Mouse (Mus musculus): Measurements from ENCODE around the gene Slc45a1. TPM values are rescaled to one million over a fixed set of nuclear protein-coding genes. Genes with fewer than 3 reads are reported as not detected.

Gene Slc45a1
- polyA plus RNA-seq, 1 experiment from 2014 or later: 0.73 TPM

DNA sequence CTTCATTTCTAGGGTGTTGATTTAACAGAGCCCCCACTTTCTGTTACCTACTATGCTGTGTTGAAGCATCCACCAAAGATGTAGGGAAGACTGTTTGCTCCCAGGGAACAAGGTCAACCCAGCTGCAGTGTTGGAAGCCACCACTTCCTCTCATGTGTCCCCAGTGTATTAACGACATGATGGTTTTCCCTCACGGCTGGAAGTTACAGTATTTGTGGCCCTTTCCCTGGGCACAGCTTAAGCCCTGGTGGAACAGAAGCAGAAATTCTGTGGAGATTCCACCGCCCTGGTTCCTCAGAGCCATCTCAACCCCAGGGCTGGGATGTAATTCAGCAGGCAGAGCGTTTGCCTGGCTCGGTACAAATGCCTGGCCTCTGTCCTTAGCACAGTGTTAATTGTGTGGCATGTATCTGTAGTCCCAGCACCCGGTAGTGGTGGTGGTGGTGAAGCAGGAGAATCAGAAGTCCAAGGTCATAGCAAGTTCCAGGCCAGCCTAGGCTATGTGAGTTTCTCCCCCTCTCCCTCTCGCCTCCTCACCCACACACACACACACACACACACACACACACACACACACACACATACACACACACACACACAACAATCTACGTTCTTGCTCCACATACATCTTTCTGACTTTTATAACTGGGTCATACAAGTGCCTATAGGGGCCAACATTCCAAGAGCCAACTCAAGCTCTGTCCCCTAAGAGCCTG is 34.0 kb upstream of the Slc45a1 start:
- ATAC-seq (ENCODE audit: insufficient number of reproducible peaks, low FRiP score, low TSS enrichment, low read depth) (no peak), DNase-seq (ENCODE audit: low spot score) (no peak)
- Histone ChIP-seq H3K36me3 (ENCODE audit: control insufficient read depth, insufficient read depth, low read length) (no peaks in the 10 kb centered on the region), H3K9me3 (ENCODE audit: control insufficient read depth, low read length) (no peaks in the 10 kb centered on the region; the same call in 1 of the 2 replicates), H3K4me2 (ENCODE audit: low read depth, severe bottlenecking) (no peak overlapping the region; the same call in 1 of the 2 replicates), H3K27me3 (ENCODE audit: control insufficient read depth, insufficient read depth, low read length) (no peaks in the 10 kb centered on the region), H3K9ac (ENCODE audit: low read length) (no peak overlapping the region), H3K4me1 (ENCODE audit: control insufficient read depth, insufficient read depth, low read length) (peaks cover 13% of the 10 kb centered on the region), H3K4me3 (ENCODE audit: low read depth, low read length) (no peak overlapping the region), H3K27ac (replicated peaks; ENCODE audit: low read depth, low read length) (peak overlapping the region; percentile 48; the same call in 1 of the 2 replicates)
- 59% methylated on average over 8 of the region's 8 CpGs for WGBS

DNA sequence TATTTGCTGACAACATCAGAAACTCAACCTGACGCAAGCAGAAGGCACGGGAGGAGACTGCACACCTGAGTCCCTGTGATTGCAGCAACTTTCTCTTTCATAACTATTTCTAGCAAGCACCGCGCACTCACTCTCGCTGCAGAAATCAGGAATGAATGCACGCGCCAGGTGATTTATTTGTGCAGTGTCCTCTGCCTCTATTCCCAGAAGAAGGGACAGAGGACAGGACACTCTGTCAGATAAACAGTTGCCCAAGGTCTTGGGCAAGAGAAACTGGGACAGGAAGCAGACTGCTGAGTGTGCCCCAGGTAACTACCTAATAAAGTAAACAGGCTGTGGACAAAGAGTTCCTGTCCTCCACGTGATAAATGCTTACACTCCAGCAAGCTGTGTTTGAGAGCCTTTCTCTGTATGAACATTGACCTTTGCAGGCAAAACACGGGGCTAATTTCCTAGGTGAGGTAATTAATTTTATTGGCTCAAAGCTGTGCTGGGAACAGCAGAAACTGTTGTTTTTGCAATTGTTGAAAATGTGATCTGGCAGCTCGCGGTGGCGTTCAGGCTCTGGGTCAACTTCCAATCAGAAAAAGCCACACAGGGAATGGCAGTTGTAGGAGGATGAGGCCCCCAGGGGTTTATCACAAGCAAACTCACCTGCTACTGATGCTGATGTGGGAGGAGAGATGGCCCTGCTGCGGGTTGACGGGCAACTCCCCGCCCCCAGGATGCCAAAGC is 33.2 kb upstream of the Slc45a1 start:
- WGBS: 40% methylated on average over 15 of the region's 15 CpGs
- no peaks in the 10 kb centered on the region for H3K36me3 ChIP-seq (ENCODE audit: control insufficient read depth, insufficient read depth, low read length)
- H3K9me3 ChIP-seq (ENCODE audit: control insufficient read depth, low read length): no peaks in the 10 kb centered on the region; the same call in 1 of the 2 replicates
- ATAC-seq (ENCODE audit: insufficient number of reproducible peaks, low FRiP score, low TSS enrichment, low read depth) (no peak), DNase-seq (ENCODE audit: low spot score) (peak; percentile 50)
- peaks cover 13% of the 10 kb centered on the region for H3K4me1 ChIP-seq (ENCODE audit: control insufficient read depth, insufficient read depth, low read length)
- H3K4me3 ChIP-seq (ENCODE audit: low read depth, low read length): no peak overlapping the region
- no peaks in the 10 kb centered on the region for H3K27me3 ChIP-seq (ENCODE audit: control insufficient read depth, insufficient read depth, low read length)
- peak overlapping the region; percentile 14; the same call in 1 of the 2 replicates for H3K4me2 ChIP-seq (ENCODE audit: low read depth, severe bottlenecking)
- no peak overlapping the region for H3K9ac ChIP-seq (ENCODE audit: low read length)
- peak overlapping the region; percentile 48; the same call in 1 of the 2 replicates for H3K27ac ChIP-seq (replicated peaks; ENCODE audit: low read depth, low read length)

DNA sequence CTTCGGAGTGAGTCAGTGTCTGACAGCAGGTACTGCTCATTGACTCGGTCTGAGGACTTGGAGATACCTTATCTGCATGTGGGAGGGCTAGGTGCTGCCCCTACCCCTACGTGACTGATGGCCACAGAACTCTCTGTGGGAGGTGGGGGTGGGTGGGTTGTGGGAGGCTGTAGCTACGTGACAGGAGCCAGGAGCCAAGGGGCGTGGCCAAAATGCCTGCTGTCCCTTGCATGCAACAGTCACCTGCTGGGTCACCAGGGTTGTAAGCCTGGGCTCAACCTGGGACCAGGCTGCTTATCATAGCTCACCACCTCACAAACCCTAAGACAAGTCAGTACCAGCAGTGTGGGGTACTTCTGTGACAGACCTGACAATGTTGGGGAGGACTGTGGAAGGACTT is 28.4 kb upstream of the Slc45a1 start:
- no peak overlapping the region for H3K27ac ChIP-seq (replicated peaks; ENCODE audit: low read depth, low read length)
- no peak overlapping the region for H3K9ac ChIP-seq (ENCODE audit: low read length)
- no peak overlapping the region for H3K4me2 ChIP-seq (ENCODE audit: low read depth, severe bottlenecking)
- no peaks in the 10 kb centered on the region; the same call in 1 of the 2 replicates for H3K9me3 ChIP-seq (ENCODE audit: control insufficient read depth, low read length)
- H3K4me1 ChIP-seq (ENCODE audit: control insufficient read depth, insufficient read depth, low read length): peaks cover 14% of the 10 kb centered on the region
- DNase-seq (ENCODE audit: low spot score) (no peak), ATAC-seq (ENCODE audit: insufficient number of reproducible peaks, low FRiP score, low TSS enrichment, low read depth) (no peak)
- no peaks in the 10 kb centered on the region for H3K36me3 ChIP-seq (ENCODE audit: control insufficient read depth, insufficient read depth, low read length)
- no peak overlapping the region for H3K4me3 ChIP-seq (ENCODE audit: low read depth, low read length)
- no peaks in the 10 kb centered on the region for H3K27me3 ChIP-seq (ENCODE audit: control insufficient read depth, insufficient read depth, low read length)
- WGBS: 70% methylated on average over 5 of the region's 5 CpGs

- no peak for DNase-seq (ENCODE audit: low spot score)
- no peaks in the 10 kb centered on the region for H3K36me3 ChIP-seq (ENCODE audit: control insufficient read depth, insufficient read depth, low read length)
- H3K27me3 ChIP-seq (ENCODE audit: control insufficient read depth, insufficient read depth, low read length): no peaks in the 10 kb centered on the region
- H3K9me3 ChIP-seq (ENCODE audit: control insufficient read depth, low read length): no peaks in the 10 kb centered on the region; the same call in 1 of the 2 replicates
- no peak overlapping the region for H3K4me3 ChIP-seq (ENCODE audit: low read depth, low read length)
- no peak for ATAC-seq (ENCODE audit: insufficient number of reproducible peaks, low FRiP score, low TSS enrichment, low read depth)
- peaks cover 7% of the 10 kb centered on the region for H3K4me1 ChIP-seq (ENCODE audit: control insufficient read depth, insufficient read depth, low read length)
- H3K27ac ChIP-seq (replicated peaks; ENCODE audit: low read depth, low read length): no peak overlapping the region
- no peak overlapping the region for H3K9ac ChIP-seq (ENCODE audit: low read length)
- 96% methylated on average over 20 of the region's 20 CpGs for WGBS
- no peak overlapping the region for H3K4me2 ChIP-seq (ENCODE audit: low read depth, severe bottlenecking)
Observed at GRCm38 (mm10) chr4:150678789-150679188, 26.8 kb upstream of the Slc45a1 start.

DNA sequence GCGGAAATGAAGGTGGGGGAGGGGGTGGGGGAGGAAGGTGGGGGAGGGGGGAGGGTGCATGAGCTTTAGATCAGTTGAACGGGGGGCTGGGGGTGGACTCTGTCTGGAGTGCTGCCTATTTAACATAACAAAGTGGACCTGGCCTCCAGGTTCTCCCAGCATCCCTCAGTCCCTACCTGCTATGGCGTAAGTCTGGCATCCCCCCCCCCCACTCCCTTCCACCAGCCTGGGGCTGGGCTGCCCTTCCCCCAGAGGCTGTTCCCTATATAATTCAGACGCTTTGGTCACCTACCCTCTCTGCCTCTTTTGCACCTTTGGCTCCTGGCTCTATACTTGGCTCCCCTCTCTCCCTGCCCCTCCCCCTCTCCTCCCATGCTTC is 25.9 kb upstream of the Slc45a1 start:
- H3K9ac ChIP-seq (ENCODE audit: low read length): no peak overlapping the region
- peaks cover 7% of the 10 kb centered on the region for H3K4me1 ChIP-seq (ENCODE audit: control insufficient read depth, insufficient read depth, low read length)
- DNase-seq (ENCODE audit: low spot score) (no peak), ATAC-seq (ENCODE audit: insufficient number of reproducible peaks, low FRiP score, low TSS enrichment, low read depth) (no peak)
- no peak overlapping the region for H3K4me3 ChIP-seq (ENCODE audit: low read depth, low read length)
- no peaks in the 10 kb centered on the region; the same call in 1 of the 2 replicates for H3K9me3 ChIP-seq (ENCODE audit: control insufficient read depth, low read length)
- H3K4me2 ChIP-seq (ENCODE audit: low read depth, severe bottlenecking): no peak overlapping the region
- no peak overlapping the region; the same call in 1 of the 2 replicates for H3K27ac ChIP-seq (replicated peaks; ENCODE audit: low read depth, low read length)
- 18% methylated on average over 4 of the region's 4 CpGs for WGBS
- no peaks in the 10 kb centered on the region for H3K36me3 ChIP-seq (ENCODE audit: control insufficient read depth, insufficient read depth, low read length)
- H3K27me3 ChIP-seq (ENCODE audit: control insufficient read depth, insufficient read depth, low read length): no peaks in the 10 kb centered on the region

DNA sequence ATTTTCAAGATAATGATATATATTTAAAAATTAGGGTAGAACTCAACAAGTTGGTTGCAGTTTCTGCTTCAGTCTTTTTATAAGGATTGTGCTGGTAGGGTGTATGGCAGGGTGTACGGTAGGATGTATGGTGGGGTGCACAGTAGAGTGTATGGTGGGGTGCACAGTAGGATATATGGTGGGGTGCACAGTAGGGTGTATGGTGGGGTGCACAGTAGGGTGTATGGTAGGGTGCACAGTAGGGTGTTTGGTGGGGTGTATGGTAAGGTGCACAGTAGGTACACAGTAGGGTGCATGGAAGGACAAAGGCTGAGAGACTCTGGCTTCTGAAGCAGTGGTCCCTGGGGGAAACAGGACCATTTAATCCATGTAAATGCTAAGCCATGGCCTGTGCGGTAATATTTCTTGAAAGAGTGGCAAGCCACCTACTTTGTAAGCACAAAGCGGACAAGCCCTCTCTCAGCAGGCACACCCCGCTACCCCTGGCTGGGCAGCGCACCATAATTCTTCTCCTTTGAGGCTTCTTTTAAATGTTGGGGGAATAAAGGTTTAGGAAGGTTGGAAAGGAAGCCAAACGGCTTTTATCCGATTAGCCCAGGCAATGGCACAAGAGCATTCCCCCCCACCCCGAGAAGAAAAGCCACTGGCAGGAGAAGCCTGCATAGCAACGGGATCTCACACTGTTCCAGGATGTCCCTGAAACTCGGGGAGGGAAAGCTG is 25.3 kb upstream of the Slc45a1 start:
- Histone ChIP-seq H3K27me3 (ENCODE audit: control insufficient read depth, insufficient read depth, low read length) (no peaks in the 10 kb centered on the region), H3K4me3 (ENCODE audit: low read depth, low read length) (no peak overlapping the region), H3K4me1 (ENCODE audit: control insufficient read depth, insufficient read depth, low read length) (peaks cover 7% of the 10 kb centered on the region), H3K9me3 (ENCODE audit: control insufficient read depth, low read length) (no peaks in the 10 kb centered on the region; the same call in 1 of the 2 replicates), H3K9ac (ENCODE audit: low read length) (no peak overlapping the region), H3K36me3 (ENCODE audit: control insufficient read depth, insufficient read depth, low read length) (no peaks in the 10 kb centered on the region), H3K27ac (replicated peaks; ENCODE audit: low read depth, low read length) (no peak overlapping the region; the same call in 1 of the 2 replicates), H3K4me2 (ENCODE audit: low read depth, severe bottlenecking) (no peak overlapping the region)
- 41% methylated on average over 10 of the region's 10 CpGs for WGBS
- ATAC-seq (ENCODE audit: insufficient number of reproducible peaks, low FRiP score, low TSS enrichment, low read depth): peak; percentile 49
- DNase-seq (ENCODE audit: low spot score): no peak

DNA sequence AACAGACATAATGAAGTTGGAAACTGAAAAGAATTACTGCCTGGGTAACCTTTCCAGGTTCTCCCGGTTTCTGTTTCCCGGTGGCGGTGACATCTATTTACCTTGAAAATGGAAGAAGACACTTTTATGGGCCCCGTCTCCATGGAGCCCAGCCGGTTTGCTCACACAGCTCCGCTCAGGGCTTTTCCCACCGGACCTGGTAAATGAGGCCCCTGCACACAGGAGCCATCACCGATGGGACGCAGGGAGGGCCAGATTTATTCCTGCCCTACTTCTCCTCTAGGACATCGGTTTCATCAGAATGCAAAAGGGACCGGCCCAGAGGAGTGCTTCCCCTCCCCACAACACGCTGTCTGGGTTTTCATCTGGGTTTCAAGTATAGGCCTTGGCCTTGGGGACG is 24.1 kb upstream of the Slc45a1 start:
- 35% methylated on average over 13 of the region's 13 CpGs for WGBS
- Histone ChIP-seq H3K4me3 (ENCODE audit: low read depth, low read length) (no peak overlapping the region), H3K9me3 (ENCODE audit: control insufficient read depth, low read length) (no peaks in the 10 kb centered on the region), H3K4me2 (ENCODE audit: low read depth, severe bottlenecking) (no peak overlapping the region), H3K27me3 (ENCODE audit: control insufficient read depth, insufficient read depth, low read length) (no peaks in the 10 kb centered on the region), H3K36me3 (ENCODE audit: control insufficient read depth, insufficient read depth, low read length) (no peaks in the 10 kb centered on the region), H3K27ac (replicated peaks; ENCODE audit: low read depth, low read length) (no peak overlapping the region), H3K4me1 (ENCODE audit: control insufficient read depth, insufficient read depth, low read length) (peaks cover 7% of the 10 kb centered on the region), H3K9ac (ENCODE audit: low read length) (no peak overlapping the region)
- DNase-seq (ENCODE audit: low spot score): peak; percentile 42
- no peak for ATAC-seq (ENCODE audit: insufficient number of reproducible peaks, low FRiP score, low TSS enrichment, low read depth)

DNA sequence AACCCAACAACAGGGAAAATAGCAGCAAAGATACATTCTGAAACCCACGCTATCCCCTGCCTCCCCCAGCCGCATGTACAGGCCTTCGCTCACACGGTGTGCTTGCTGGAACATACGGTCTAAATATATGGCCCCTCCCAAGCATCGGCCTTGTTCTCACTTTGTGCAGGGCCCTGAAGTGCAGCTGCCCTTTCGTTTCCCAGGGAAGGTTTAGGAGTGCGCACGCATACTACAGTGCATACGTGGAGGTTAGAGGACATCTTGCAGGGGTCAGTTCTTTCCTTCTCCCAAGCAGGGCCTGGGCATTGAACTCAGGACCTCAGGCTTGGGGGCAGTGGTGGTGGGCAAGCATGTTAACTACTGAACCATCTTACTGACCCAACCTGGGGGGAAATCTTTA is 23.3 kb upstream of the Slc45a1 start:
- Histone ChIP-seq H3K9me3 (ENCODE audit: control insufficient read depth, low read length) (no peaks in the 10 kb centered on the region), H3K4me2 (ENCODE audit: low read depth, severe bottlenecking) (no peak overlapping the region), H3K27ac (replicated peaks; ENCODE audit: low read depth, low read length) (0 out of 2 replicates have a peak overlapping the region, but pooled peaks have one; percentile 33), H3K27me3 (ENCODE audit: control insufficient read depth, insufficient read depth, low read length) (no peaks in the 10 kb centered on the region), H3K9ac (ENCODE audit: low read length) (no peak overlapping the region), H3K4me3 (ENCODE audit: low read depth, low read length) (no peak overlapping the region), H3K36me3 (ENCODE audit: control insufficient read depth, insufficient read depth, low read length) (no peaks in the 10 kb centered on the region), H3K4me1 (ENCODE audit: control insufficient read depth, insufficient read depth, low read length) (peaks cover 7% of the 10 kb centered on the region)
- WGBS: 89% methylated on average over 10 of the region's 10 CpGs
- ATAC-seq (ENCODE audit: insufficient number of reproducible peaks, low FRiP score, low TSS enrichment, low read depth) (no peak), DNase-seq (ENCODE audit: low spot score) (no peak)
